Mouse (Mus musculus): ENCODE data around the gene Parvb. TPM values are rescaled to one million over a fixed set of nuclear protein-coding genes. Genes with fewer than 3 reads are reported as not detected.

Parvb gene
- polyA plus RNA-seq, 1 experiment from 2014 or later, result 5.1 TPM

- no peaks in the 10 kb centered on the region for H3K9me3 ChIP-seq (ENCODE audit: control insufficient read depth, low read length)
- DNase-seq (ENCODE audit: low spot score), result no peak
- H3K27me3 ChIP-seq (replicated peaks; ENCODE audit: control insufficient read depth, insufficient read depth, low read length), result no peaks in the 10 kb centered on the region
- H3K4me2 ChIP-seq (ENCODE audit: low read length), result no peak overlapping the region
- no peak overlapping the region for H3K9ac ChIP-seq (ENCODE audit: low read length)
- no peak overlapping the region for H3K27ac ChIP-seq (ENCODE audit: low read depth)
- no peaks in the 10 kb centered on the region for H3K36me3 ChIP-seq (ENCODE audit: control insufficient read depth, insufficient read depth, low read length)
- WGBS, result 44% methylated on average over 10 of the region's 10 CpGs
- no peaks in the 10 kb centered on the region for H3K4me1 ChIP-seq (replicated peaks; ENCODE audit: control insufficient read depth, insufficient read depth, low read length)
- ATAC-seq (replicated peaks; ENCODE audit: low FRiP score, low TSS enrichment, low read depth), result no peak
- no peak overlapping the region for H3K4me3 ChIP-seq (ENCODE audit: low read depth, low read length)
Measured at GRCm38 (mm10) chr15:84224779-84225178, 7.1 kb upstream of the Parvb start.

DNA sequence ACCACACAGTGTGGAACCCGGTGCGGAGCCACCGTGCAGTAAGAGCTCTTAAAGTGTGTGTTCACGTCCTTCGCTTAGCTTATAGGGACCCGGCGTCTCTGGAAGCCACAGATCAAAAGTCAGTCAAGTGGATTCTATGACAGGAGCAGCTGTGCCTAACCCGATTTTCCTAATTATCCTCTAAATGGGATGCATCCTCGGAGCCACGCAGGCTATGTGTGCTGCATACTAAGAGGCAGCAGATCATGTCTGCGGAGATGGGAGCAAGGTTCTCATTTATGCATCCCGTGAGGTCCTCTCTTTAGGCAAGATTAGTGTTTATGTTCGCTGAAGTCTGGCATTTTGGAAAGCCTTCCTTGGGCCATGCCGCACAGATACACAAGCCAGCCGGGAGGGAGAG is 4.9 kb upstream of the Parvb start:
- no peak overlapping the region for H3K27ac ChIP-seq (ENCODE audit: low read depth)
- no peak for DNase-seq (ENCODE audit: low spot score)
- H3K9me3 ChIP-seq (ENCODE audit: control insufficient read depth, low read length), result no peaks in the 10 kb centered on the region
- ATAC-seq (replicated peaks; ENCODE audit: low FRiP score, low TSS enrichment, low read depth), result no peak
- no peak overlapping the region for H3K9ac ChIP-seq (ENCODE audit: low read length)
- H3K4me3 ChIP-seq (ENCODE audit: low read depth, low read length), result no peak overlapping the region
- H3K4me2 ChIP-seq (ENCODE audit: low read length), result no peak overlapping the region
- peaks cover 11% of the 10 kb centered on the region; the same call in 1 of the 2 replicates for H3K4me1 ChIP-seq (replicated peaks; ENCODE audit: control insufficient read depth, insufficient read depth, low read length)
- no peaks in the 10 kb centered on the region for H3K27me3 ChIP-seq (replicated peaks; ENCODE audit: control insufficient read depth, insufficient read depth, low read length)
- WGBS, result 65% methylated on average over 15 of the region's 15 CpGs
- H3K36me3 ChIP-seq (ENCODE audit: control insufficient read depth, insufficient read depth, low read length), result no peaks in the 10 kb centered on the region

GRCm38 (mm10) chr15:84230661-84231060 is 1.2 kb upstream of the Parvb start:
- Histone ChIP-seq H3K27me3 (replicated peaks; ENCODE audit: control insufficient read depth, insufficient read depth, low read length) (no peaks in the 10 kb centered on the region), H3K9me3 (ENCODE audit: control insufficient read depth, low read length) (no peaks in the 10 kb centered on the region), H3K27ac (ENCODE audit: low read depth) (0 out of 2 replicates have a peak overlapping the region, but pooled peaks have one; percentile 48), H3K9ac (ENCODE audit: low read length) (no peak overlapping the region), H3K4me2 (ENCODE audit: low read length) (peak overlapping the region; percentile 88; the same call in 1 of the 2 replicates), H3K4me1 (replicated peaks; ENCODE audit: control insufficient read depth, insufficient read depth, low read length) (peaks cover 18% of the 10 kb centered on the region; the same call in 1 of the 2 replicates), H3K4me3 (ENCODE audit: low read depth, low read length) (no peak overlapping the region), H3K36me3 (ENCODE audit: control insufficient read depth, insufficient read depth, low read length) (no peaks in the 10 kb centered on the region)
- ATAC-seq (replicated peaks; ENCODE audit: low FRiP score, low TSS enrichment, low read depth) (no peak), DNase-seq (ENCODE audit: low spot score) (no peak)
- WGBS, result 19% methylated on average over 5 of the region's 5 CpGs

DNA sequence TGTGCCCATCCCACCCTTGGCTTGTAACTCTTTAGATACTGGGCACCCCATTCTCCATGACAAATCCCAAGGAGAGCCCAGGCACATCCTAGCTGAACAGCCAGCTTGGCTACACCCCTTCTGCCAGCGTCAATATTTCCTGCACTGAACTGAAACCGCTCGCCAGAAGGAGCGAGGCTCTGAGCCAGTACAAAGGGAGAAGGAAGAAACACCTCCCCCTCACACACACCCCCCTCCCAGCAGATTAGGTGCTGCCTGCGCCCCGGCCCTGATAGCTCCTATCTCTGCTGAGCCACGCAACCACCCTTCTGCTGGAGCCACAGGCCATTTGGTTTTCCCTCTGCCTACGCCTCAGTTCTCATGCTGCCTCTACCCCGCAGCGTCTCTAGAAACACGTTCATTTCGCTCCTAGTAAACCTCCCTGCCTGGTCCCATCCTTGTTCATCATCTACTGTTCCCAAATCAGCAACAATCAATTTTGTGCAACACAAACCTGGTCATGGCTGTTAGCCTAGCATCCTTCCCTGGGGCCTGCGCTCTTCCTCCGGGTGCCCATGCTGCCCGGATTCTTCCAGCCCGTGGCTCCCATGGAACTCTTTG is 630 bp upstream of the Parvb start:
- ATAC-seq (replicated peaks; ENCODE audit: low FRiP score, low TSS enrichment, low read depth) (no peak), DNase-seq (ENCODE audit: low spot score) (peak; percentile 53)
- Histone ChIP-seq H3K27me3 (replicated peaks; ENCODE audit: control insufficient read depth, insufficient read depth, low read length) (no peaks in the 10 kb centered on the region), H3K9ac (ENCODE audit: low read length) (no peak overlapping the region), H3K4me3 (ENCODE audit: low read depth, low read length) (peak overlapping the region; percentile 45), H3K4me2 (ENCODE audit: low read length) (peak overlapping the region; percentile 88), H3K9me3 (ENCODE audit: control insufficient read depth, low read length) (no peaks in the 10 kb centered on the region), H3K4me1 (replicated peaks; ENCODE audit: control insufficient read depth, insufficient read depth, low read length) (peaks cover 18% of the 10 kb centered on the region; the same call in 1 of the 2 replicates), H3K27ac (ENCODE audit: low read depth) (peak overlapping the region; percentile 48; the same call in 1 of the 2 replicates), H3K36me3 (ENCODE audit: control insufficient read depth, insufficient read depth, low read length) (no peaks in the 10 kb centered on the region)
- WGBS, result 7% methylated on average over 16 of the region's 16 CpGs

DNA sequence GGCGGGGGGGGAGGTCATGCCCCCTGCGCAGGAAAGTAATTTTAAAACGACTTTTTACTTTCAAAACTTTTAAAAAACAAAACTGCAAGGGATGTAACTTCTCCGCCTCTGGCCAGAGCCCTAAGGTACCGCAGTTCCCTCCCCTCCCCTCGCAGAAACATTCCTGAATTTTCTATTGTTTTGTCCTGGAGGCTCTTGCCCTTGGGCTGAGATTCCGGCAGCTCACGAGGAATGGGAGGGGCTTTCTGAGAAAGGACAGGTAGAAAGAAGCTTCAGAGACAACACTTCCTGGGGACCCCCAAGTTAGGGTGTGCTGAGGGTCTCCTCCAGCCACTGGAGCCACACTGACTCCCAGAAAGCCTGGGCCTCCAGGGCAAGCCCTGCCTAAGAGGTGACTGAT is 766 bp downstream of the Parvb start:
- Histone ChIP-seq H3K4me1 (replicated peaks; ENCODE audit: control insufficient read depth, insufficient read depth, low read length) (peaks cover 18% of the 10 kb centered on the region; the same call in 1 of the 2 replicates), H3K4me3 (ENCODE audit: low read depth, low read length) (peak overlapping the region; percentile 45), H3K27ac (ENCODE audit: low read depth) (peak overlapping the region; percentile 6; the same call in 1 of the 2 replicates), H3K36me3 (ENCODE audit: control insufficient read depth, insufficient read depth, low read length) (no peaks in the 10 kb centered on the region), H3K4me2 (ENCODE audit: low read length) (peak overlapping the region; percentile 88), H3K9me3 (ENCODE audit: control insufficient read depth, low read length) (no peaks in the 10 kb centered on the region), H3K9ac (ENCODE audit: low read length) (no peak overlapping the region), H3K27me3 (replicated peaks; ENCODE audit: control insufficient read depth, insufficient read depth, low read length) (no peaks in the 10 kb centered on the region)
- no peak for ATAC-seq (replicated peaks; ENCODE audit: low FRiP score, low TSS enrichment, low read depth)
- WGBS, result 32% methylated on average over 8 of the region's 8 CpGs
- DNase-seq (ENCODE audit: low spot score), result no peak

DNA sequence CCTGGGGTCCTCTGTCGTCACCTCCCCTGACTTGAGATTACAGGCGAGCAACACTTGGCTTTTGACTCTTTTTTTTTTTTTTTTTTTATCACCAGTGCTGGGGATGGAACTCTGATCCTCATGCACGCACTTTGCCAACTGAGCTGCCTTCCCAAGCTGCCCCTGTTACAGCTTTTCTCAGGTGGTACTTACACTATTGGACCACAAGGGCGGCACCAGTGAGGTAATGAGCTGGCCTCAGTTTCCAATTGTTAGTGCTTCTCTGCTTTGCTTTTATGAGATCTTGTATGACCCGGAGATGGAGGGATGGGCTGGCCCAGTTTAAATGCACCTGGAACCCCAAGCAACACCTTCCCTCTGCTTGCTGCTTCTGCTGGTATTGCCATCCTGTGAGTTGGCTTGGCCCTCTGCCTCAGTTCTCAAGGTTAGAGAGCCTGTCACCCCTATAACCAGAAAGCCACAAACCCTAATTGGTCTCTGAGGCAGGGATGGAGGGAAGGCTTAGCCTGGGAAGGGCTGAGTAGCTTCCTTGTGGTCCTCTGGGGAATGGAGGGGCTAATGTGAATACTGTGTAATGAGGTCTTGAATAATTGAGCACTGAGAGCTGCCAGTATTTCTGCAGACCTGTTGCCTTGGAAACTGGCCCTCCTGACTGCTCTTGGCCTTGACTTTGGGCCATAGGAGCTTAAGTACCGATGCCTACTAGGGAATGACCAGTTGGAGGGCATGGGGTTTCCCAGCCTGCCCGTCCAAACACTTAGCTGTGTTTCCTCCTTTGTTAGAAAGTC is 3.1 kb downstream of the Parvb start:
- no peak overlapping the region for H3K9ac ChIP-seq (ENCODE audit: low read length)
- no peak overlapping the region for H3K4me2 ChIP-seq (ENCODE audit: low read length)
- peaks cover 28% of the 10 kb centered on the region; the same call in 1 of the 2 replicates for H3K4me1 ChIP-seq (replicated peaks; ENCODE audit: control insufficient read depth, insufficient read depth, low read length)
- ATAC-seq (replicated peaks; ENCODE audit: low FRiP score, low TSS enrichment, low read depth) (no peak), DNase-seq (ENCODE audit: low spot score) (no peak)
- no peak overlapping the region for H3K4me3 ChIP-seq (ENCODE audit: low read depth, low read length)
- H3K27me3 ChIP-seq (replicated peaks; ENCODE audit: control insufficient read depth, insufficient read depth, low read length), result peaks cover 4% of the 10 kb centered on the region; the same call in 1 of the 2 replicates
- no peaks in the 10 kb centered on the region for H3K36me3 ChIP-seq (ENCODE audit: control insufficient read depth, insufficient read depth, low read length)
- no peaks in the 10 kb centered on the region for H3K9me3 ChIP-seq (ENCODE audit: control insufficient read depth, low read length)
- 85% methylated on average over 7 of the region's 7 CpGs for WGBS
- H3K27ac ChIP-seq (ENCODE audit: low read depth), result no peak overlapping the region

DNA sequence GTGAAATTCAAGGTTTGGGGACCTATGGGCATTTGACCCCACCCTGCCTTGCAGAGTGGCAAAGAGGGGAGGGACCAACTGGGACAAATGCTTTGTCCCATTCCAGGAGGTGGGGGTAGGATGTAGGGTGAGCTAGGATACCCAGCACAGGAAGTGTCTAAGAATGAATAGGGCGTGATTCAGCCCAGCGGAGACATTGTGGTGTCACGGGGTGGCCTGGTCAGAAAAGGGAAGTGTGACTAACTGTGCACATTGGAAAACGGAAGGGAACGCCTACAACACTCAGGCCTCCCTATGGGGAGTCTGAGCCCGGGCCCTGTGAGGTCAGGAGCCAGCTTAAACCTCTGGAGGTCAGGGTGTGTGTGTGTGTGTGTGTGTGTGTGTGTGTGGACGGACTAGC is 3.8 kb downstream of the Parvb start:
- Histone ChIP-seq H3K9me3 (ENCODE audit: control insufficient read depth, low read length) (no peaks in the 10 kb centered on the region), H3K9ac (ENCODE audit: low read length) (no peak overlapping the region), H3K27me3 (replicated peaks; ENCODE audit: control insufficient read depth, insufficient read depth, low read length) (peaks cover 4% of the 10 kb centered on the region; the same call in 1 of the 2 replicates), H3K4me2 (ENCODE audit: low read length) (no peak overlapping the region), H3K4me3 (ENCODE audit: low read depth, low read length) (no peak overlapping the region), H3K36me3 (ENCODE audit: control insufficient read depth, insufficient read depth, low read length) (no peaks in the 10 kb centered on the region), H3K4me1 (replicated peaks; ENCODE audit: control insufficient read depth, insufficient read depth, low read length) (peaks cover 27% of the 10 kb centered on the region; the same call in 1 of the 2 replicates), H3K27ac (ENCODE audit: low read depth) (no peak overlapping the region)
- DNase-seq (ENCODE audit: low spot score), result no peak
- 79% methylated on average over 7 of the region's 7 CpGs for WGBS
- no peak for ATAC-seq (replicated peaks; ENCODE audit: low FRiP score, low TSS enrichment, low read depth)

DNA sequence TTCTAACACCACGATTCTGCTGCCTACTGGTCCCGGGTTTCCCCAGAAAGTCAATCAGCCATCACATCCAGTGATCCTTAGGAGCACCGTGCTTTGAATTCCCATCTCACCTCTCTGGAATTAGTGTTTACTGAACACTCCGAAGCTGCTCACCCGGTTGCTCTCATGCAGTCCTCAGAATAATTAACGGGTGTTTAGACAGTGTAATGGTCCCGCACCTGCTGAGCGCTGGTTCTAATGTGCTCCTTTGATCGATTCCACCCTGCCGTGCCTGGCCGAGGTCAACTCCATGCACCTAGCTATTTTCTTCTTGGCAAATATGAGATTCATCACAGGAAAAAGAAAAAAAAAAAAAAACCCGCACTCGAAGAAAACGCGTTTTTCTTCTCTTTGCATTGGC is 6.7 kb downstream of the Parvb start:
- WGBS, result 15% methylated on average over 15 of the region's 15 CpGs
- Histone ChIP-seq H3K4me2 (ENCODE audit: low read length) (no peak overlapping the region; the same call in 1 of the 2 replicates), H3K27ac (ENCODE audit: low read depth) (no peak overlapping the region), H3K4me1 (replicated peaks; ENCODE audit: control insufficient read depth, insufficient read depth, low read length) (peaks cover 10% of the 10 kb centered on the region; the same call in 1 of the 2 replicates), H3K4me3 (ENCODE audit: low read depth, low read length) (no peak overlapping the region), H3K9ac (ENCODE audit: low read length) (no peak overlapping the region), H3K36me3 (ENCODE audit: control insufficient read depth, insufficient read depth, low read length) (no peaks in the 10 kb centered on the region), H3K9me3 (ENCODE audit: control insufficient read depth, low read length) (no peaks in the 10 kb centered on the region), H3K27me3 (replicated peaks; ENCODE audit: control insufficient read depth, insufficient read depth, low read length) (peaks cover 4% of the 10 kb centered on the region; the same call in 1 of the 2 replicates)
- DNase-seq (ENCODE audit: low spot score) (peak; percentile 46), ATAC-seq (replicated peaks; ENCODE audit: low FRiP score, low TSS enrichment, low read depth) (no peak)
